Mouse (Mus musculus) 3T3-L1 (cell line): ENCODE measurements around the gene Cltrn.

Source experiments
- DNase-seq: peaks from one replicate; pipeline ENCODE4 v3.0.0-alpha.2; 2015; ENCODE audit warnings: low read depth, low spot score

Gene Cltrn

DNA sequence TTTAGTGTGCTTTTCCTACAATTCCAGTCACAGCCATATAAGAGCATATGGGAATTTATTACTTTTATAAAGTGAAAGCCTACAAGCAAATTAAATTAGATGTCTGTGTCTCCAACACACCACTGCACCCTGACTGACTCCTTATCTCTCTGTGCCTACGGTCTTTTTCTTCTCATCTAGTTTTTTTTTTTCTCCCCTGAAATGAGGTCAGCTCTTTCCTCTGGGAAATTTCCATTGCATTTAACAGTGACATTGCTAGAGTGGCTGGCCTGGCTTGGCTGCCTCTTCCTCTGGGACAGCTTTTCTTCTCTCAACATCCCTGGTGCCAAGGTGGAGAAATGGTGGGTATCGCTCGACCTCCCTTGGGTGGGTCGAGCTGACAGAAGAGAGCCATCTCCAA, at the start of gene Cltrn:
Gene Cltrn, plus strand, starts transcription at position 249 of the 400 bp plus-strand sequence.
- no peak for DNase-seq

DNA sequence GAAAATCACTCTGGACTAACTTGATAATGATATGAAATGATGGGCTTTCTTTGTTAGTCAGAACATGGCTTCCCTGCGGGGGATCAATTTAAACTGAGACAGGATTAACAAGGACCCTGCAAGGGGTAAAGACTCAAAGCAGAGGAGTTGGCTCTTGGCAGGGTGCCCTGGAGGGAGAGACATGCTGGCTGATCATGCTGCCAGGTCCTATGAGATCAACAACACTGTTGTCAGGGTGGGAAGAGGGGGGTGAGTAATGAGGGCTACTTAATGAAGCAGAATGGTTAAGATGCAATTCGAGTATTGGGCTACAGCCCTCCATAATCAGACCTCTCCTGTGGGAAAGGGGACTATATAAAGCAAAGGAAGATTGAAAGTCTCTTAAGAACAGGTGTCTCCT, 49.7 kb upstream of the Cltrn start:
- DNase-seq: no peak

DNA sequence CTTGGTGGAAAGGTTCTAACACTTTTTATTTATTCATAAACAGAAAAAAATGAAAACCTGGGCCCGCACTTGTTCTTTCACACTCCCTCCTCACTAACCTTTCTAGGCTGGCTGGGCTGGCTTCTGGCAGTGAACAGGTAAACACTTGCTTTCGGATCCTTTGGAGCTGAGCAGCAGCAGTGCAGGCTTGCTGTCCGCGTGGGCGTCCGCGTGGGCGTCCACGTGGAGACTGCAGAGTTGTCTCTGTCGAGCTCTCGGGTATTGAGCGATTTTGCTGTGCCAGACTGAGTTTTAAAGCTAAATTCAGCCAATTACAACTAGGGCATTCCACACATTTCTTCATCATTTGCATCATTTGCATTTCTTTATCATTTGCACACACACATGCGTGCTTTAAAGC, 46.6 kb upstream of the Cltrn start:
- DNase-seq: no peak

DNA sequence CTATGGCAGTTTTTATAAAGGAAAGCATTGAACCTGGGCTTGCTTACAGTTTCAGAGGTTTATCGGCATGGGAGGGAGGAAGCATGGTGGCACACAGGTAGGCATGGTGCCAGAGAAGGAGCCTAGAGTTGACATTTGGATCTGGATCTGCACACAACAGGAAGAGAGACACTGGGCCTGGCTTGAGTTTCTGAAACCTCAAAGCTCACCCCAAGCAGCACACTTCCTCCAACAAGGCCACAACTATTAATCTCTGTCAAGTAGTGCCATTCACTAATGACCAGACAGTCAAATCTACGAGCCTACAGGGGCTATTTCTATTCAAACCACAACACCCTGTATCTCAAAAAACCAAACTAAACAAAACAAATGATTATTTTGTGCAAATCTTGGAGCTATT, 41.9 kb upstream of the Cltrn start:
- no peak for DNase-seq

GRCm38 (mm10) chrX:164055726-164056125, 32.9 kb upstream of the Cltrn start:
- DNase-seq: no peak

GRCm38 (mm10) chrX:164058523-164058922, 30.1 kb upstream of the Cltrn start:
- DNase-seq: no peak

DNA sequence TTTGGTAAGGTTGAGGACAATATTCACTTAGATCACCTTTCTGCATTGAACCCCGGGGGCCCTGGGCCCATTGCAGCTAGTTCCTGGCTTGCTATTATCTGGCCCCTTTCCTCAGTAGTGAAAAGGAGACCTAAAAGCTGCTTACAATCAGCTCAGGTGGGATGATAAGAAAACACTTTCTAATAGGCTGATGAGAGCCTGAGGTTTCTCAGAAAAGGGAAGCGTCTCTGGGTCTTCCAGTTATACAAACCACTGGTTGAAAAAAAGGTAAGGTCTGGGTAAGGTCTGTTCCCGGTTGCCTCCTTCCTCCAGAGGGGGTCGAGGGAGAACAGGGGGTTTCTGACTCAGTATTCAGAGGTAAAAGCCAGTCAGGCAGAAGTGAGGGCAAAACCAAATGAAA, 29.6 kb upstream of the Cltrn start:
- DNase-seq: no peak

DNA sequence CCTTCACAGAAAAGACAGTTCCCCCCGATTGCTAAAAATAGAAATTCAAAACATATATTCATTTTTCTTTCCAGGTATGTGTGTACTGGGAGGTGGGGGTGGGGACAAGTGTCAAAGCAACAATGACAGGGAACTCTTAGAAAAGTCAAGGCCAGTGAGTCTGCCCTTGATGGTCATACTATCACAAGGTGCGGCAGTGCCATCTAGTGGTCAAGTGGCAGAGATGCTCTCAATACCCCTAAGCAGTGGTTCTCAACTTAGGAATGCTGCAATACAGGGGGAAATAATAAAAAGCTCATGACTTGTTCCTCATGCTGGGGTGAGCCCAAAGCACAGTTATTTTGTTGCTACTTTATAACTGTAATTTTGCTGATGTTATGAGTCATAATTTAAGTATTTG, 22.4 kb upstream of the Cltrn start:
- peak; percentile 87 for DNase-seq

DNA sequence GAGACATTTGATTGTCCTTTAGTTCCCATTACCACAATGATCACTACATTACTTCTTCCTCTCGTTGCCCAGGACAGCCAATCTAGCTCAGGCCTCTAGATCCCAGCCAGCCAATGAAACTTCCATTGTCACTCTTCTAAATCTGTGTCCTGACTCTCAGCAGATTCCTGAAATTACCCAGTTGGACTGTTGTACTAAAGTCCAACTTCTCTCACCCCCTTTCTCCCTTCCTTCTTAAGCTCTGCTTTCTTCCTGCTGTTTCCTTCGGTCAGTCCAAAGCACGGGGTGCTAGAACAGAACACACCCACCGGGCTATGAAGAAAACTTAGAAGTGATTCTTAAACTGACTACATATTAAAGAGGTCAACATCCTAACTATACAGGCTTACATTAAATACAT, 19.7 kb upstream of the Cltrn start:
- DNase-seq: no peak

DNA sequence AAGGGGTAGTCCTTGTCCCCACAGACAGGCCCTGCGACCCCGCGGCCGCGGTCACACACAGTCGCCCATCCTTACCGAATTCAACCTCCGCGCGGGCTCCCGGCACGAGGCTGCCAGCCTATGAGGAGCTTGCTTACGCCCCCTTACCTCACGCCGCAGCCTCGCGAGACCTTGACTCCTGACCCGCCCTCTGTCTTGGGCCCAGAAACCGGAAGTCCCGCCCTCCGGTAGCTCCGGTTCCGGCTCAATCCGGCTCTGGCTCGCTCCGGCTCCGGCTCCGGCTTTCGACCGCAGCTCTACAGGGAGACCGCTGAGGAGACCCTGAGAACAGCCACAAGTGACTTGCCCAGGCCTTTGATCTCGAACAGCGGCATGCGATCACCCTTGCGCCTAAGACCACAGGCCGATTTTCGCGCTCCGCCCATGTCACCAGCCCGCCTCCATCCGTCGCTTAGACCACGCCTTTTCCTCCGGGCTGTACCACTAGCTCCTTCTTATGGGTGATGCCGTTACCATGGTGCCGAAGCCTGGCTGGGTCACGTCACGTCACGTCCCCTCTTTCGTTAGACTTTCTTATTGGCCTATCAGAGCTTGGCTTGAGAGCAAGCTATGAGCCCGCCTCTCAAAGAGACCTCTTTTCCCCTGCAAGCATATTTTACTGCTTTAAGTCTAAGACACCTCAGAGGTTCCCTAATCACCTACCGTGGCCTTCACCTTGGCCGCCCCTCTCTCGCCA, 12.4 kb upstream of the Cltrn start, which contains the start of gene Siah1b:
Gene Siah1b, minus strand, starts transcription at position 454 of the 736 bp plus-strand sequence.
- peak; percentile 94 for DNase-seq

DNA sequence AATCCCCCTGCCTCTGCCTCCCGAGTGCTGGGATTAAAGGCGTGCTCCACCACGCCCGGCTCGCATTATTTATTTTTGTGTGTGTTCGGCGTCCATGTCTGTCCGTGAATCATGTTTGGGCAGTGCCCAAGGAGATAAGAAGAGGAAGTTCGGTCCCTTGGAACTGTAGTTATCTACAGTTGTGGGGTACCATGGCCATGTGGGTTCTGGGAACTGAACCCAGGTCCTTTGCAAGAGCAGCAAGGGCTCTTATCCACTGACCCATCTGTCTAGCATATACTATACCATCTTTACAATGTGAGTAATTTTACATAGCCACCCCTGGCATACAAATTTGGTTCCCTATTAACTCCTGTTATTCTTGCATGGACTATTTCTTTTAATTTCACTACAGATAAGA, 6.6 kb upstream of the Cltrn start:
- no peak for DNase-seq

- DNase-seq: no peak
Measured at GRCm38 (mm10) chrX:164089916-164090315, 1.3 kb downstream of the Cltrn start.

DNA sequence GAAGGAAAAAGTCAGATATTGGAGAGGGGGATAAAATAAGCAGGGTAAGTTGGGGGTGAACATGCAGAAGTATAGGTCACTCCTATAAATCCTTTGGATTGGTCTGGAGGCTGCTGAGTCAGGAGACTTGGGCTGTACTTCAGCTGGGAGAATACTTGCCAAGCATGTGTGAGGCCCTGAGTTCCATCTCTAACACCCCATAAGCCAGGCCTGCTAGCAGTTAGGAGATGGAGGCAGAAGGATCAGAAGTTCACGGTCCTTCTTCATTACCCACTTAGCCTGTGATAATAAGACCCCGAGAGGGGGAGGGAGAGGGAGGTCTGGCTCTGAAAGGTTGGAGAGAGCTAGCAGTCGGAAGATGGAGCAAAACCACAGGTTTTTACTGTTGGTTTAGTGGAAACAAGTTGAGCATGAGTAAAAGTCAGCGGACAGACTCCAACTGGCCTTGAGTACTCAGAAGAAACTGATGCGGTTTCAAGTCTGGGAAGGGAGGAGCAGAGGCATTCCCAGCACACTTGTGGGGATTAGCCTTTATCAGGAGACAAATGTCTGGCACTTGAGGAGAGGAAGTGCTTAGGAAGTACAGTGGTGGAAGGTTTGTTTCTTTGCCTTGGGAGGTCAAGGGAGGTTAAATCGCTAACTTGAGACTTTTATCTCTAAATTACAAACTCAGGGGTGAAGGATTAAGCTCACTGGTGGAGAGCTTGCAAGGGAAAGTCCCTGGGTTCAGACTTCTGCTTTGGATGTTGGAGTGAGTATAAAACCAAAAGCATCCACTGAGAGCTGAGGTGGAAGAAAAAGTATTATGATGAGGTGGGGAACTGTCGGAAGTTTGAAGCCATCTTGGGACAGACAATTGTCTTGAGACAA, 3.9 kb downstream of the Cltrn start:
- DNase-seq: no peak

DNA sequence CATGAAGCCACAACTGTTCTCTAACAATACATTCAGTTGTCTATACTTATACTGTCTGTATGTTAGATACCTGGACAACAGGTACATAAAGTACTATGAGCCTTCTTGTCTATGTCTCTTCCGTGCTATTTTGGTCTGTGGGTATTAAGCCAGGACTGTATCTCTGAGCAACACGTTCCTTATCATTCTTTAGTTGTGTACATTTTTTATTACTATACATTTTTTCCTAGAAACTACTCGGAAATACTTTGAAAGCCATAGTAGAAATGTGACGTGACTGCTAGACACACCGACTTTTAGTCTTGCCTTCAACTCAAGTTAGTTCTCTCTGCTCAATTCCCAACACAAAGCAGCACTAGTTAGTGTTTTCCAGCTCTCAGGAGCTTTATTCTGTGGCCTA, 4.8 kb downstream of the Cltrn start:
- DNase-seq: no peak

DNA sequence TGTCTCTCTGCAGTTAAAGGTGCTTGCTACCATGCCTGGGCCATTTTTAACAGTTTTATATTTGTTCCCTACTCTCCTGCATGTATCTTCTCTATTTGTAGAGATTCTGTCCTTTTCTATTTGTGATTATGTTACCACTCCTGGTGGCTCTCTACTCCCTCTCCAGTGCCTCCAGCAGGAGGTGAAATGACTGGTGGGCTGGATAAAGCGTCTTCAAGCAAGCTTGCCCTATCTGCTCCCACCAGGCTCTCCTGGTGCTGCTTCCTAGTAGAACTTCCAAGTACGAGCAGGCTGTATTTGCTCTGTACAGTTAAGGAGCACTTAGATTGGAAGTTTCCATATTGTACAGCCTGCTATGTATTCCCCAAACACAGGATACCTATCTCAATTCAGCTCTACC, 7.2 kb downstream of the Cltrn start:
- no peak for DNase-seq

GRCm38 (mm10) chrX:164101483-164101882, 12.9 kb downstream of the Cltrn start:
- peak; percentile 43 for DNase-seq

DNA sequence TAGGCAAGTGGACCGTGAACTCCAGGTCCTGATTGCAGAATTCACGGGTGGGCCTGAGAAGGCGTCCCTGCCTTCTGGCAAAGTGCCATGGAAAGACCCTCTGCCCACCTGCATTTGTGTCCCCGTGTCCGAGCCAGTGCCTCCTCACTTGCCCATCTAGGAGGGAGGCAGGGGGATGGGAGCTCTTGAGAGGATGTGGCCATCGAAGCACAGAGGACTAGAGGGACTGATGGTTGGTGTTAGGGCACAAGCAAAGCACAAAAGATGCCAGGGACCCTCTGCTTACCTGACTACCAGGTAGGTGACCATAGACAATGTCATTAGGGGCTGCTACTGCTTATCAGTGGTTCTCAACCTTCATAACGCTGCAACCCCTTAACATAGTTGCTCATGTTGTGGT, 13.6 kb downstream of the Cltrn start:
- DNase-seq: no peak

- DNase-seq: no peak
Measured at GRCm38 (mm10) chrX:164102656-164103055, 14.0 kb downstream of the Cltrn start.

GRCm38 (mm10) chrX:164111146-164111545, 22.5 kb downstream of the Cltrn start:
- DNase-seq: no peak

GRCm38 (mm10) chrX:164113744-164114143, 25.1 kb downstream of the Cltrn start:
- DNase-seq: no peak

GRCm38 (mm10) chrX:164123942-164124341, 35.3 kb downstream of the Cltrn start:
- DNase-seq: no peak

GRCm38 (mm10) chrX:164133531-164133930, 44.9 kb downstream of the Cltrn start:
- peak; percentile 80 for DNase-seq

DNA sequence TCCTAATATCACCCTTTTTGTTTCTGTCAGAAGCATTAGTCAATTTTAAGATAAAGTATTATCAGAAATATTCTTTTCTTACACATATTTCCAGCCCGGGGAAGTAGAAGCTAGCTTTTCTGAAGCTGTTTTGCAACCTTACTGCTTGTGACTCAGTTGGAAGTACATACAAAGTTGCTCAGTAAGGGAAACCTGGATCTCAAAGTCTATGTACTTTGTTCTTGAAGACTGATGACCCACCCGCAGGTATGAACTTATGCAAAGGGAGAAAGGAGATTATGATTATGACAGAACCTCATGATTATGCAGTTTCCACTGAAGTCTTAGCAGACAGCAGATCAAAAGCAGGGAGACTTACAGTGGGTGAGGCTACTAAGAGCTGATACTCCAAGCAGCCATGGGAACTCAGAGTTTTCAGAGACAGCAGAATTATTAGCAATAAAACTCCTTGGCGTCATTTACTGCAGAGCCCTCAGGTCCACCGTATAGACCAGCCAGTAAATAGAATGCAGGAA, 46.7 kb downstream of the Cltrn start:
- DNase-seq: no peak
